In genomic region chr9:121671300-121671699, GRCm38 (mm10) we compare ENCODE assay signal across 8 mouse cellular contexts. TPM values are rescaled to one million over a fixed set of nuclear protein-coding genes. Genes with fewer than 3 reads are reported as not detected.
DNase-seq lines count a peak whose midpoint lies in the region; ATAC-seq and TF ChIP-seq lines count a peak whose summit lies in the region.
"Had no signal": no experiment of that assay in that cellular context is flagged by ENCODE, and none has a peak within 500 bp of the region (broad histone marks: within the 10 kb centered on the region; RNA-seq: fewer than 3 reads in every experiment).

No protein-coding gene starts in this region.

- TF ChIP-seq CTCF in brain, embryonic 14.5 days (IDR thresholded peaks at IDR 0.05; ENCODE audit: borderline replicate concordance, extremely low read depth, insufficient read depth, insufficient read length), result peak; percentile 69; the same call in 1 of the 2 replicates
- peak; percentile 77 for TF ChIP-seq CTCF in liver, postnatal 0 days (IDR thresholded peaks at IDR 0.05; ENCODE audit: low read depth)

- 23% methylated on average over 7 of the region's 7 CpGs for WGBS in midbrain, embryonic 10.5 days
- WGBS in midbrain, embryonic 15.5 days, result 18% methylated on average over 7 of the region's 7 CpGs
- WGBS in liver, postnatal 0 days (ENCODE audit: insufficient replicate concordance), result 22% methylated on average over 7 of the region's 7 CpGs
- WGBS in stomach, embryonic 16.5 days, result 28% methylated on average over 7 of the region's 7 CpGs

- no peak overlapping the region for H3K4me3 ChIP-seq in midbrain, embryonic 10.5 days
- no peak overlapping the region for H3K4me3 ChIP-seq in midbrain, embryonic 15.5 days
- no peak overlapping the region for H3K4me3 ChIP-seq in liver, postnatal 0 days (ENCODE audit: low read depth, low read length)
- no peak overlapping the region for H3K4me3 ChIP-seq in stomach, embryonic 16.5 days (replicated peaks; ENCODE audit: low read length)
- H3K4me3 ChIP-seq: hindbrain, embryonic 15.5 days had no signal

- no peak overlapping the region for H3K9ac ChIP-seq in midbrain, embryonic 15.5 days
- no peak overlapping the region for H3K9ac ChIP-seq in liver, postnatal 0 days (replicated peaks)
- H3K9ac ChIP-seq in stomach, embryonic 16.5 days (ENCODE audit: low read length), result no peak overlapping the region
- H3K9ac ChIP-seq: hindbrain, embryonic 15.5 days had no signal

- H3K9me3 ChIP-seq in midbrain, embryonic 10.5 days (replicated peaks), result no peaks in the 10 kb centered on the region
- no peaks in the 10 kb centered on the region for H3K9me3 ChIP-seq in midbrain, embryonic 15.5 days
- no peaks in the 10 kb centered on the region for H3K9me3 ChIP-seq in liver, postnatal 0 days (ENCODE audit: low read length)
- no peaks in the 10 kb centered on the region for H3K9me3 ChIP-seq in stomach, embryonic 16.5 days (replicated peaks; ENCODE audit: control insufficient read depth, low read length)
- H3K9me3 ChIP-seq: hindbrain, embryonic 15.5 days had no signal

- DNase-seq in midbrain, embryonic 10.5 days (ENCODE audit: low spot score), result peak; percentile 58
- peak; percentile 76 for DNase-seq in MN1 (ENCODE audit: low spot score)
- DNase-seq in brain, embryonic 14.5 days (ENCODE audit: low read depth), result peak; percentile 73
- DNase-seq in gastrocnemius, postnatal 10 days, result peak; percentile 41
- DNase-seq in liver, postnatal 0 days, result peak; percentile 57

- H3K36me3 ChIP-seq in midbrain, embryonic 10.5 days, result no peaks in the 10 kb centered on the region
- H3K36me3 ChIP-seq in midbrain, embryonic 15.5 days (replicated peaks), result no peaks in the 10 kb centered on the region
- no peaks in the 10 kb centered on the region for H3K36me3 ChIP-seq in liver, postnatal 0 days (replicated peaks; ENCODE audit: insufficient read depth, low read length)
- no peaks in the 10 kb centered on the region for H3K36me3 ChIP-seq in stomach, embryonic 16.5 days (ENCODE audit: control insufficient read depth, insufficient read depth, low read length)
- H3K36me3 ChIP-seq: hindbrain, embryonic 15.5 days had no signal

- TF ChIP-seq EP300 in liver, postnatal 0 days (IDR thresholded peaks at IDR 0.05; ENCODE audit: low read depth), result no peak

- H3K27ac ChIP-seq in midbrain, embryonic 10.5 days (replicated peaks), result no peak overlapping the region
- no peak overlapping the region for H3K27ac ChIP-seq in midbrain, embryonic 15.5 days
- H3K27ac ChIP-seq in liver, postnatal 0 days (ENCODE audit: low read depth), result no peak overlapping the region
- no peak overlapping the region for H3K27ac ChIP-seq in stomach, embryonic 16.5 days (ENCODE audit: low read length)
- H3K27ac ChIP-seq: hindbrain, embryonic 15.5 days had no signal

- peaks cover 49% of the 10 kb centered on the region for H3K27me3 ChIP-seq in midbrain, embryonic 10.5 days (ENCODE audit: low read depth, poor library complexity, severe bottlenecking)
- 0 out of 2 replicates have a peak, but pooled peaks cover 6% of the 10 kb centered on the region for H3K27me3 ChIP-seq in midbrain, embryonic 15.5 days (replicated peaks)
- peaks cover 35% of the 10 kb centered on the region for H3K27me3 ChIP-seq in liver, postnatal 0 days (ENCODE audit: insufficient read depth, low read length)
- H3K27me3 ChIP-seq in stomach, embryonic 16.5 days (ENCODE audit: control insufficient read depth, insufficient read depth, low read length), result peaks cover 32% of the 10 kb centered on the region
- H3K27me3 ChIP-seq: hindbrain, embryonic 15.5 days had no signal

- no peak for ATAC-seq in midbrain, embryonic 15.5 days (replicated peaks)
- ATAC-seq in liver, postnatal 0 days, result peak; percentile 35
- ATAC-seq in stomach, embryonic 16.5 days (ENCODE audit: insufficient read depth, low FRiP score), result 0 out of 2 replicates have a peak, but pooled peaks have one; percentile 31

- H3K4me2 ChIP-seq in midbrain, embryonic 15.5 days, result no peak overlapping the region
- no peak overlapping the region for H3K4me2 ChIP-seq in liver, postnatal 0 days (ENCODE audit: low read depth, low read length)
- H3K4me2 ChIP-seq in stomach, embryonic 16.5 days (ENCODE audit: low read depth, low read length), result no peak overlapping the region
- H3K4me2 ChIP-seq: hindbrain, embryonic 15.5 days had no signal

- peaks cover 55% of the 10 kb centered on the region for H3K4me1 ChIP-seq in midbrain, embryonic 10.5 days
- peaks cover 11% of the 10 kb centered on the region for H3K4me1 ChIP-seq in midbrain, embryonic 15.5 days
- H3K4me1 ChIP-seq in liver, postnatal 0 days (ENCODE audit: insufficient read depth), result peaks cover 37% of the 10 kb centered on the region
- H3K4me1 ChIP-seq in stomach, embryonic 16.5 days (ENCODE audit: control insufficient read depth, insufficient read depth, low read length), result peaks cover 15% of the 10 kb centered on the region

- TF ChIP-seq POLR2A in brain, embryonic 14.5 days (IDR thresholded peaks at IDR 0.05; ENCODE audit: borderline replicate concordance, extremely low read depth, insufficient read depth, insufficient read length, poor library complexity, severe bottlenecking), result no peak

RNA-seq across cellular contexts. Expression of gene Vipr1, which starts 28.8 kb away (rescaled TPM):
- polyA plus RNA-seq in midbrain, embryonic 10.5 days (2016; fragmentation: Nextera tagmentation; extraction: Ambion mirVana), result 0.35 and 0.80 TPM in 2 replicates
- polyA plus RNA-seq in midbrain, embryonic 15.5 days (2015; fragmentation: Nextera tagmentation; extraction: Ambion mirVana), result 0.14 and 0.15 TPM in 2 replicates
- polyA plus RNA-seq in brain, embryonic 14.5 days (2012; rRNA removed), result 0.38 and 0.63 TPM in 2 replicates
- under 1 TPM; 0.61 to 0.99 TPM for total RNA-seq in gastrocnemius, postnatal 10 days (2021)
- polyA plus RNA-seq in liver, postnatal 0 days (2015; fragmentation: Nextera tagmentation; extraction: Ambion mirVana), result 3.1 and 3.4 TPM in 2 replicates
- polyA plus RNA-seq in stomach, embryonic 16.5 days (2015; fragmentation: Nextera tagmentation; extraction: Ambion mirVana), result 0.82 and 1.0 TPM in 2 replicates

RNA-seq across cellular contexts. Expression of gene Lyzl4, which starts 29.4 kb away (rescaled TPM):
- not detected in 2 replicates for polyA plus RNA-seq in midbrain, embryonic 10.5 days (2016; fragmentation: Nextera tagmentation; extraction: Ambion mirVana)
- polyA plus RNA-seq in midbrain, embryonic 15.5 days (2015; fragmentation: Nextera tagmentation; extraction: Ambion mirVana), result 0.18 and 0.27 TPM in 2 replicates
- polyA plus RNA-seq in brain, embryonic 14.5 days (2012; rRNA removed), result not detected in 2 replicates
- total RNA-seq in gastrocnemius, postnatal 10 days (2021), result under 1 TPM in 1 of 2 experiments, not detected in 1; 0.81 TPM
- 0.12 TPM in 2 replicates for polyA plus RNA-seq in liver, postnatal 0 days (2015; fragmentation: Nextera tagmentation; extraction: Ambion mirVana)
- polyA plus RNA-seq in stomach, embryonic 16.5 days (2015; fragmentation: Nextera tagmentation; extraction: Ambion mirVana), result 0.41 TPM in 1 of 2 replicates, not detected in the other

RNA-seq across cellular contexts. Expression of gene Sec22c, which starts 34.0 kb away (rescaled TPM):
- polyA plus RNA-seq in midbrain, embryonic 10.5 days (2016; fragmentation: Nextera tagmentation; extraction: Ambion mirVana), result 18.4 and 21.9 TPM in 2 replicates
- 36.9 and 39.4 TPM in 2 replicates for polyA plus RNA-seq in midbrain, embryonic 15.5 days (2015; fragmentation: Nextera tagmentation; extraction: Ambion mirVana)
- 21.2 and 25.2 TPM in 2 replicates for polyA plus RNA-seq in brain, embryonic 14.5 days (2012; rRNA removed)
- 1 to 10 TPM; 4.7 to 5.5 TPM for total RNA-seq in gastrocnemius, postnatal 10 days (2021)
- polyA plus RNA-seq in liver, postnatal 0 days (2015; fragmentation: Nextera tagmentation; extraction: Ambion mirVana), result 3.6 and 4.4 TPM in 2 replicates
- 8.8 and 9.4 TPM in 2 replicates for polyA plus RNA-seq in stomach, embryonic 16.5 days (2015; fragmentation: Nextera tagmentation; extraction: Ambion mirVana)

RNA-seq across cellular contexts. Expression of gene Ss18l2, which starts 38.8 kb away (rescaled TPM):
- polyA plus RNA-seq in midbrain, embryonic 10.5 days (2016; fragmentation: Nextera tagmentation; extraction: Ambion mirVana), result 91.8 and 103 TPM in 2 replicates
- 139 and 149 TPM in 2 replicates for polyA plus RNA-seq in midbrain, embryonic 15.5 days (2015; fragmentation: Nextera tagmentation; extraction: Ambion mirVana)
- 65.3 and 71.1 TPM in 2 replicates for polyA plus RNA-seq in brain, embryonic 14.5 days (2012; rRNA removed)
- total RNA-seq in gastrocnemius, postnatal 10 days (2021), result 10 to 100 TPM; 80.2 to 85.8 TPM
- 112 and 119 TPM in 2 replicates for polyA plus RNA-seq in liver, postnatal 0 days (2015; fragmentation: Nextera tagmentation; extraction: Ambion mirVana)
- 103 and 112 TPM in 2 replicates for polyA plus RNA-seq in stomach, embryonic 16.5 days (2015; fragmentation: Nextera tagmentation; extraction: Ambion mirVana)

RNA-seq across cellular contexts. Expression of gene Nktr, which starts 47.7 kb away (rescaled TPM):
- 56.1 and 59.5 TPM in 2 replicates for polyA plus RNA-seq in midbrain, embryonic 10.5 days (2016; fragmentation: Nextera tagmentation; extraction: Ambion mirVana)
- polyA plus RNA-seq in midbrain, embryonic 15.5 days (2015; fragmentation: Nextera tagmentation; extraction: Ambion mirVana), result 51.0 and 52.1 TPM in 2 replicates
- 165 and 197 TPM in 2 replicates for polyA plus RNA-seq in brain, embryonic 14.5 days (2012; rRNA removed)
- 10 to 100 TPM; 36.5 to 57.9 TPM for total RNA-seq in gastrocnemius, postnatal 10 days (2021)
- 14.9 and 17.3 TPM in 2 replicates for polyA plus RNA-seq in liver, postnatal 0 days (2015; fragmentation: Nextera tagmentation; extraction: Ambion mirVana)
- polyA plus RNA-seq in stomach, embryonic 16.5 days (2015; fragmentation: Nextera tagmentation; extraction: Ambion mirVana), result 54.7 and 55.6 TPM in 2 replicates
